Mouse (Mus musculus) liver, adult (tissue): ENCODE measurements at regions not wholly inside any gene's neighbourhood (a gene's known extent, or its start where the extent isn't known, plus 50 kb on each side); places are given as distances from the start of the nearest gene placed in this dataset.

Experiments
- GATA4 ChIP-seq: IDR thresholded peaks from 2 replicates; pipeline ENCODE4 v1.6.1; 2014; ENCODE audit warnings: mild to moderate bottlenecking, low read length; ENCODE audit not compliant: insufficient replicate concordance

GRCm38 (mm10) chr2:173388140-173388539 is 111.8 kb upstream of the Pmepa1 start:
- TF ChIP-seq GATA4 = no peak

DNA sequence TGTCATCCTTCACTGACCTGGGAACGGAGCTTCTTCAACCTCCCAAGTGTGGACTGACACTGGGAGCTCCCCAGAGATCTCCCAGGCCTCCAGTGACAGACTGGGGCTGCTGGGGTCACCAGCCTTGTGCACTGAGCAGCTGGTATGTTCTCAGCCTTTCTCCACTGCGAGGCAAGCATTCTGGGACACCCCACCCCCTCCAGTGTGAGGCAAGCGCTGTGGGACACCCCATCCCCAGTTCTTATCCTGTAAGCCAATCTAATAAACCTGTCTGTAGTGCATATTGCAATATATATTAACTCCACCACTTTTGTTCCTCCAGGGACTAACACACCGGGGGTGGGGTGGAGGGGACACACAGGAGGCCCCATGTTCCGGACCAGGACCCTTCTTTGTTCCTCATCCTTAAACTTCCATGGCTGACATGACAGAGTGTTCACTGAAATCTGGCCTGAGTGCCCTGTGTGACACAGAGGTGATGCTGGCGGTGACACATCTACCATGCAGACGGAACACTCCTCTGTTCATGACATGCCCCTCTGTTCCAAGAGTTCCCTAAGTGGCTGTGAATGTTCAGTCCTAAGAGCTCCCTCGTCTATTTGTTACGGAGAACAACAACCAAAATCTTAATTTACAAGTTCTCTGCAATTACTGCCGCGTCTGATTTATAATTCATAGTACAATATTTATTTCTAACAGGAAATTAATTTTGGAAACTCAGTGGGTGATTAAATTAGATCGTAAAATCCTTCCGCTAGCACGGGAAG is 116.4 kb upstream of the Pmepa1 start:
- no peak for TF ChIP-seq GATA4

DNA sequence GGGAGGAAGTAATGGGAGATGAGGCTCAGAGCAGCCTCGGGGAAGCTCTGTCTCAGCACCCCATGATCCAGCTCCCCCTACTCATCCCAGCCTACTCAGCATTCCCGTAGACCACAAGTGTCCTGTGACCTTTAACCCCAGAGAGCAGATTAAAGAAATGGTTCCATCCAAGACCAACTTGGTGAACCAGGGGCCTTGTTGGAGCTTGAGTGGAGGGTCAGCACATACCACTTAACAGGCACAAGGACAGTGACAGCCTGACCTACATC is 116.9 kb upstream of the Pmepa1 start:
- TF ChIP-seq GATA4 = no peak

DNA sequence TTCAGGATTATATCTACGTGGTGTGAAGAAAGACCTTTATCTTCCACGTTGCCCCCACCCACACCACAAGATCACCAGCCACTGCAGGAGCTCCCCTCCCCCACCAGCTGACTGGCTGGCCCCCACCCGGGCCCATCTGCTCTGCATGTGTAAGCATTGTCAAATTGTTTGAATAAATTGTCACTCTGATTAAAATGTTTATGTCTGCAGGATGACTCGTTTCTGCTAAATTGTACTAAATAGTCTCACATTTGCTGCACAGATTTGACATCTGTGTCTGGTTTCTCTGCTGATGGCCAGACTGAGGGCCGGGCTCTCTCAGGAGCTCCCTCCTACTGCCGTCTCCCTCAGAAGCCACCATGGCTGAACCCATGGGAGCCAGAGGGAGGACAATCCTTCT is 119.2 kb upstream of the Pmepa1 start:
- TF ChIP-seq GATA4 = no peak

GRCm38 (mm10) chr2:173397846-173398331 is 121.6 kb upstream of the Pmepa1 start:
- no peak for TF ChIP-seq GATA4

GRCm38 (mm10) chr2:173405629-173406028 is 116.8 kb upstream of the 1700021F07Rik start:
- no peak for TF ChIP-seq GATA4

DNA sequence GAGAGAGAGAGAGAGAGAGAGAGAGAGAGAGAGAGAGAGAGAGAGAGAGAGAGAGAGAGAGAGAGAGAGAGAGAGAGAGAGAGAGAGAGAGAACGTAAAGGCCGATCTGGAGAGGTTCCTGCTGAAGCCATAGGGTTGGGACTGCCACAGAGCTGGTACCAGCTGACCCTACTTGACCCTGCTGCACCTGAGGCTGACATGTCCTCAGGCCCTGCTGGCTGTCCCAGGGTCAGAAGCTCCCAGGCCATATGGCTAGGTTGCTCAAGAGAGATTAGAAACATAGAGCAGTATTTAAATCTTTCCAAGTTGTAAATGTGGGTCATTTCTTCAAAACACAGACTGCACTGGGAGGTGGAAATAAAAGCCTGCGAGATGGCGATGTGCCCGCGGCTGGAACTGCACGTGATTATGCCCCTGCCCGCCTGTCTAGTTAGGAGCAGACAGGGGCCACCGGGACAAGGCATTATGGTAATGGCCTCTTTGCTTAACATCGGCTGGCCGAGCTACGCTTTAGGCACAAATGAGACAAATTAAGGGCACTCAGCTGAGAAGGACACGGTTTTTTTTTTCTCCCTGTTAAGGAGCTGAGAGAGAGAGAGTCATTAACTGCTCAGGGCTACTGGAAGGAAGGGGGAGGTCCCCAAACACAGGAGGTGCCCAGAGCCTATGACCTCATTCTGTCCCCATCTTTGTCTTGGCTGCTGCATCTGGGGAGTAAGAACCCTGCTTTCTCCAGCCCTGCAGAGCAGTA is 115.9 kb upstream of the 1700021F07Rik start:
- TF ChIP-seq GATA4 = no peak

GRCm38 (mm10) chr2:173407133-173407532 is 115.3 kb upstream of the 1700021F07Rik start:
- no peak for TF ChIP-seq GATA4

GRCm38 (mm10) chr2:173408681-173409081 is 113.7 kb upstream of the 1700021F07Rik start:
- no peak for TF ChIP-seq GATA4

GRCm38 (mm10) chr2:173409433-173409832 is 113.0 kb upstream of the 1700021F07Rik start:
- no peak for TF ChIP-seq GATA4

GRCm38 (mm10) chr2:173413906-173414656 is 108.3 kb upstream of the 1700021F07Rik start:
- TF ChIP-seq GATA4 = no peak

GRCm38 (mm10) chr2:173415429-173415828 is 107.0 kb upstream of the 1700021F07Rik start:
- no peak for TF ChIP-seq GATA4

DNA sequence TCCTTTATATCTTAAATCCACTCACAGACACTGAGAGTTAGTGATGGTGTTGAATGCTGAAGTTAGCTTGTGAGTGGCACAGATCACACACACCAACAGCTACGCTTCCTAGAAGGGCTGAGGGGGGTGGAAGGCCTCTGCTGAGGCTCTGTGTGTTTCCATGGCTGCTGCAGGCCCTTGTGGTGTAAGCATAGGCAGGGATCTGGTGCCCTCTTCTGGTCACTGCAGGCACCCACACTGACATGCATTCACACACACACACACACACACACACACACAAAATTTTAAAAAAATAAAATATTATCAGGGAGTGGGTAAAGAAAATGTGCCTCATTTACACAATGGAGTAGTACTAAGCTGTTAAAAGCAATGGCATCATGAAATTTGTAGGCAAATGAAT is 105.5 kb upstream of the 1700021F07Rik start:
- TF ChIP-seq GATA4 = no peak

DNA sequence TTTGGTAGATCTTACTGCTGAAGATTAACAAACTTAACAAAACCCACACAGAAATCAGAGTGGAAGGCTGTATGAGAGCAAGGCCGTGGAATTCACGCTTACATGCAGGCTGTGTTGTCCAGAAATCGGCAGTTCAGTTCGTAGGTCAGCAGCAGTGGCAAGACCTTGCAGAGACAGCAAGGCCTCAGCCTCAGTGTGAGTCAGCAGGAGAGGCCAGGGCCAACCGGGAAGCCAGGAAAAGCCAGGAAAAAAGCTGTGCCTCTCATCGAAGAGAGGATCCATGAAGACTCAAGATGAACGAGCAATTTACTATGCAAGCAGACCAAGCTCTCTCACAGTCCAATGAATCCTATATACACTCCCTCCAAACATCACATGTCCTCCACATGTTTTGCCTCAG is 103.4 kb upstream of the 1700021F07Rik start:
- no peak for TF ChIP-seq GATA4

DNA sequence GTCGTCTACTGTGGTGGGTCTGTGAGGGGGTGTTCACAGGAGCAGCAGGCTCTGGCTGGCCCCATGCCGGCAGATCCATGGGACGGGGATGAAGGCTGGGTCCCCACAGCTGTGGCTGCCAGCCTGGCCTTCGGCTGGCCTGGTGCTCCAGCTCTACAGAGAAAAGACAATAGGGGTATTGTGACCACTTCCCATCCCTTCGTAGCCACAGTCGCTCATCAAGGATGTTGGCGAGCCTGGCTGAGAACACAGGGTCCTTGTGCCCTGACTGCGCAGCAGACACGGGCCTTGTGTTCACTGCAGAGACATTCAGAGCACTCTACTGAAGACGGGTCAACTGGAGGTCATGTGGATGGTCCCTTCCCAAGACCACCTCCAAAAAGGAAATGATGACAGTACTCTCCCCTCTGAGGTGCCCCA is 102.4 kb upstream of the 1700021F07Rik start:
- TF ChIP-seq GATA4 = no peak

- TF ChIP-seq GATA4 = no peak
These were observed 101.9 kb upstream of the 1700021F07Rik start for GRCm38 (mm10) chr2:173420481-173420880.
